Mouse (Mus musculus): ENCODE data around the gene Hsd11b2.

Gene Hsd11b2

DNA sequence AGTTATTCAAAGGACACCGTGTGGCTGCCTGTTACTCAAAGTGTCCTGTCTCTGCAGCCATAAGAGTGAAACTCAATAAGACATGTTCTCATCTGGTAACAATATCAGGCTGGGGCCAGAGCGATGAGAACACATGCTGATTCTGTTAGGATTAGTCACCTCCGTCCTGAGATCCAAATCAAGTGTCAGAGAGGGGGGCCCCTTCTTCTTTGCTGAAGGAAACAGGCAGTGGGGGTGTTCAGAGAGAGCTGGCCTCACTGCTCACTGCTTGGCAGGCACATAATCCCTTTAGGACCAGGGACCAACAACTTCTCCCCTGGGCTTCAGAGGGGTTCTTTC, 34.6 kb upstream of the Hsd11b2 start:
- no peak for DNase-seq (ENCODE audit: low spot score in 2 of 2)

GRCm38 (mm10) chr8:105484392-105484791, 34.2 kb upstream of the Hsd11b2 start:
- peak; percentile 72 to 81 for DNase-seq (ENCODE audit: low spot score in 2 of 2)

GRCm38 (mm10) chr8:105488082-105488481, 30.5 kb upstream of the Hsd11b2 start:
- DNase-seq (ENCODE audit: low spot score in 2 of 2) = no peak

DNA sequence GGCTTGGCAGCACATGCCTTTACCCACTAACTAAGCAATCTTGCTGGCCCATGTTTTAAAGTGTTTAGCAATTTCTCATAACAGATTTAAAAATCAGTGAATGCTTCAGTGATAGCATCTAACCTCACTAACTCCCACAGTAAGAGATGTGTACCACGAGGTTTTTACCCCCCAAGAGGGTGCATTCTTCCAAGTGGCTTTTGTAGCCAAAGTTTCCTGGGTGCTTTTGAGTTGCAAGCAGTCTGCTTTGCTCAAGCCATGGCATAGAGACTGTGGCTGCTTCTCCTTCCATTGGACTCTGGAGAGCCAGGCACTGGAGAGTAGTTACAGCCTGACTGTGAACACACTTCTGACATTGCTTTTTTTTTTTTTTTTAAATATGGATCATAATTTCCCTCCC, 29.3 kb upstream of the Hsd11b2 start:
- DNase-seq (ENCODE audit: low spot score in 2 of 2) = no peak

- DNase-seq (ENCODE audit: low spot score in 2 of 2) = no peak
These were observed 25.1 kb upstream of the Hsd11b2 start for GRCm38 (mm10) chr8:105493495-105493894.

- no peak for DNase-seq (ENCODE audit: low spot score in 2 of 2)
These were observed 24.0 kb upstream of the Hsd11b2 start for GRCm38 (mm10) chr8:105494566-105494965.

DNA sequence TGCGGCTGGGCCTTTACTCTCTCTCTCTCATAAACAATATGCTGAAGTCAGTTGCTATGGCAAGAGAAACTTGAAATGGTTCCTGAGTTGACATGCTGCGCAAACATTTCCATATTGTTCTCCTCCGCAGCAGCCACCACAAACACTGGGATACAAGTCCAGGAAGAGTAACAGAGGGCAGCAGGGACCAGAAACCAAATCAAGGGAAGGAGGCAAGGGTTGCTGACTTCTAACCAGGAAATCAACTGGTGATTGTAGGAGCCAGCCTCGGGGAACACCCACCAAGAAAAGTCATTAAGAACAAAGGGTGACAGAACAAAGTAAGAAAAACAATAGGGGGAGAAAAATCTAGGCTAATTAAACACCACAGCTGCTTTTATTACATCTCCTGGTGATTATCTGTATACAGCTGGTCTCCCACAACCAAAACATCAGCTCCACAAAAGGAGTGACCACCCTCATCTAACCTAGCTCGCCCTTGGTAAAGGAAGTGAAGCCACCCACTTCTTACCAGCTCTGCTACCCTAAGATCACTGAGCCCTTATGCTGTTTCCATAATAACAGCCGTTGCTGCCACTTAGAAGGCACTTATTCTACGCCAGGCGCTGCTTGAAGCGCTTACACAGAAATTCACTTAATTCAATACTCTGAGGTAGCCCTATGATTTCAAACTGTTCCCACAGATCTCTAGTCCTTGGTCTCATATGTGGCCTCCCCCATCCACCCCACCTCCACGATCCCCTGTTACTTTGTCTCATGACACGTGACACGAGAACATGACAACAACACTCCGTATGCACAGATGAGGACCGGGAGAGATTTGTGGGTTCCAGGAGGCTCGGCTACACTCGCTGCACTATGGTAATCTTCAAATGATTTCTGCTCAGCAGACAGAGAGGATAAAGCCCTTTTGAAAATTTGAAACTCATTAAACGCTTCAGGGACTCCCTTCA, 22.9 kb upstream of the Hsd11b2 start:
- DNase-seq (ENCODE audit: low spot score in 2 of 2) = no peak

DNA sequence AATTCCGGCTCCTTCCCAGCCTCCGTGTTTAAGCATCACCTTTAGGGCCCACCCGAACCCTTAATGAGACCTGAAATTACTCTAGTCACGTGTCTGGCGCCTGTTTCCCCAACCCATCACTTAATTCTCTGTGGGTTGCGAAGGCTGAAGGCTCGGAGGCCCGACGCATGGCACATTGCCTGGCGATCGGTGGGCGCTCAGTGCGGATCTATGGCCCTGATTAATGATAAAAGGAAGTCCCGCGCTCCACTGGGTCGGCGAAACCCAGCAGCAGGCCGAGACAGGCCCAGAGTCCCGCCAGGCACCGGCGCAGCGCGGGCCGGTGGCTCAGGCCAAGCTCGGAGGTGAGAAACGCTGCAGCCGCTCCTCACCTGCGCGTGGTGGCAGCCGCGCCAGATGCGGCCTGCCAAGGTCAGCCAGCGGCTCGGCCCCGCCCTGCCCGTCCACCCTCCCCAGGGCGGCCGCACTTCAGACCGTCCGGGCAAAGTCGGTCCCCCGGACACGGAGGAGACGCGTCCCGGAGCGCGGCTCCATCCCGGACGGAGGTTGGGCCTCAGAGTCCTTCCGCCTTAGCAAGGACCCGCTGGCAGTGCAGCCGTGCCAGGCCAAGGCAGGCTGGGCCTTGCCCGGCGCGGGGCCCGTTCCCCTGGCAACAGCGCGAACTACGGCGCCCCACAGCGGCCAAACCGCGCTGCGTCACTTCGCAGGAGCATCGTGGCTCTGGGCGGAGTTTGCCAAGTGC, 21.9 kb upstream of the Hsd11b2 start, which contains the start of gene Zdhhc1:
Gene Zdhhc1, minus strand, starts transcription at position 464 of the 742 bp plus-strand sequence.
- DNase-seq (ENCODE audit: low spot score in 2 of 2) = peak; percentile 84 to 89

DNA sequence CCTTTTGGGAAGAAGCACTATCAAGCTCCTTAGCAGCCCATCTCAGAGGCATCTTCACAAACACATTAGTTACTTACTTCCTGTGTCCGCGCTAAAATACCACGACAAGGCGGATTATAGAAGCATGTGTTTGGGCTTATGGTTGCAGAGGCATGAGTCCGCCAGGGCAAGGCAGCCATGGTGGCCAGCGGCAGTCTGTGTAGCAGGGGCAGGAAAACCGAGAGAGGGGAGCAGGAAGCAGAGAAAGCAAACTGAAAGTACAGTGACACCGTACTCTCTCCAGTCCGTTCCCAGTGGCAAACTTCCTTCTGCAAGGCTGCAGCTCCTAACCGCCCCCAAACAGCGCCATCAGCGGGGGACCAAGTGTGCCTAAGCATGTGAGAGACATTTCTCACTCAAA, 18.8 kb upstream of the Hsd11b2 start:
- no peak for DNase-seq (ENCODE audit: low spot score in 2 of 2)

GRCm38 (mm10) chr8:105504617-105505016, 13.9 kb upstream of the Hsd11b2 start:
- no peak for DNase-seq (ENCODE audit: low spot score in 2 of 2)

DNA sequence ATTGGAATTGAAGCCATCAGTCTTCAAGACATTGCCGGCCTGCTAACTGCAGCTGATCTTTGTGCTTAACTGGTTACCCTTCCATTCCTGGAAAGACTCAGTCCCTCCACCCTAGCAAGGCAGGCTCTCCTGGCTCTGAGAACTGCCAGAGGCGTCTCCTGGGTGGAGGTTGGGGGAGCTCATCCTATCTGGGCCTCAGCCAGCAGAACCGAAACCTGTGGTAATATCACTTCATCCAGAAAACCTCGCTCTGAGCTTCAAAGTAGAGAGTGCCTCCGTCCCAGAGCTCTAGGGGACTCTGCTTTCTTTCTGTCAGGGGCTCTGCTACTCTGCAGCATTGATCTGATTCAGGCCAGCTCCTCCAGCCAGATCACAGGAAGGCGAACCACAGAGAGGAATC, 11.6 kb upstream of the Hsd11b2 start:
- DNase-seq (ENCODE audit: low spot score in 2 of 2) = no peak

- DNase-seq (ENCODE audit: low spot score in 2 of 2) = no peak
These were observed 9.8 kb upstream of the Hsd11b2 start for GRCm38 (mm10) chr8:105508758-105509157.

DNA sequence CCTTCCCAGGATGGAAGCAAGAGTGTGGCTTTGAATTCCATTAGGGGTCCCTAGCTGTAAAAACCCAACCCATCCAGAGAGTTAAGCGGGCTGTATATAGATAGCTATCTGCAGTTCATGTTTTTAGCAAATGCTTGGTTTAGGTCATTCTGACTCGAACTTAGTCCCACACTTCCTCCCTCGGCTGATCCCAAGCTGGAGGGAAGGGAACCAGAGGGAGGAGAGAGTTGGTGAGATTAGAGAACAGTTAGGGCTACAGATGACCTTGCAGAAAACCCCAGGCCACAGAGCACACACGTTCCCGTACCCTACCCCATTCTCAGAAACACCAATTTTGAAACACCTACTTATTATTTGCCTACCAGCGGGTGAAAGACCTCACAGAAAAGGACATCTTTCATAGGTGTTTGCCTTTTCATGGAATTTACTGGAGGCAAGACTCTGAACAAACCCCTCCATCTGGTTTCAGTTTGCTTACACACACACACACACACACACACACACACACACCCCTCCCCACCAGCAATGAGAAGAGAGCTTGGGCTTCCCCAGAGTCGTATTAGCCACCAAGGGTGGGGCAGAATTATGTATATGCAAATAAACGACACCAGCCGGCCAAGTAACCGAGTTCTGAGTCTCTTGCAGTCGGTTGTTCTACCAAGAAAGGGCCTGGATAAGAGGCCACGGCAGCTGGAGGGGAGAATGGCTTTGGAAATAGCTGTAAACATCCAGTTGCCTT, 8.4 kb upstream of the Hsd11b2 start:
- no peak for DNase-seq (ENCODE audit: low spot score in 2 of 2)

DNA sequence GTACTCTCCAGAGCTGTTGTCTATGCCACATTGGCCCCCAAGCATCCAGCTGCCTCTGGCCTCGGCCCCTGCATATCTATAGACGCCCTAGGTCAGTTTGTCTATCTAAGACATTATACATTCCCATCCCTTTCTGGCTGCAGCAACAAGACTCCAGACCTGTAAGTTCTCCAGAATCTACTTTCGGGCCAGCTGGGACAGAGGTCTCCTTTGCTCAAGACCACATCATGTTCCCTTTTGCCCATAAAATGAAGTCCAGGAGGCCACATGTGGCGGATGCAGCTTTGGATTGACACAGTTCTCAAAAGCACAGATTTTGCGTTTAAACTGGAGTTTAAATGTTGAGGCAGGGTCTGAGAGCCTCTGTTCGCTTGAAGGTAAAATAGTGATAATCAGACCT, 4.4 kb upstream of the Hsd11b2 start:
- DNase-seq (ENCODE audit: low spot score in 2 of 2) = no peak

GRCm38 (mm10) chr8:105514656-105515055, 3.9 kb upstream of the Hsd11b2 start:
- peak in 1 of 2 experiments; percentile 64 for DNase-seq (ENCODE audit: low spot score in 2 of 2)

- peak; percentile 55 to 77 for DNase-seq (ENCODE audit: low spot score in 2 of 2)
These were observed 2.4 kb upstream of the Hsd11b2 start for GRCm38 (mm10) chr8:105516018-105516645.

DNA sequence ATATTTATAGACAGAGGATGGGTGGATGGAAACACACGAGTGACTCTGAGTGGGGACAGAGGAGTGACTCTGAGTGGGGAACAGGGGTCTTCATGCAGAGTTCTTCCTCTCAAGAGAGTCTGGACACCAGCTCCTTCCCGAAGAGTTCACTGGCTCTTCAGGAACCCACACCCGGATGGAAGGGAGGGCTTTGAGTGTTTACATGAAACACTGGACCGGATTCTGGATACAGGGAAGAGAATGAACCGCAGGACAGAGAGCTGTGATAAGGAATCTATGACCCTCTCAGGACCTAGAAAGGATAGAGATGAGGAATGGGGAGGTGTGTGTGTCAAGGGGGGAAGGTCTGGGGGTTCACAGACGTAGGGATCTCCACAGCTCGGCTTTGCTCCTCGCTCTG, 1.2 kb upstream of the Hsd11b2 start:
- DNase-seq (ENCODE audit: low spot score in 2 of 2) = no peak

GRCm38 (mm10) chr8:105519591-105519990, 1.0 kb downstream of the Hsd11b2 start:
- DNase-seq (ENCODE audit: low spot score in 2 of 2) = no peak

DNA sequence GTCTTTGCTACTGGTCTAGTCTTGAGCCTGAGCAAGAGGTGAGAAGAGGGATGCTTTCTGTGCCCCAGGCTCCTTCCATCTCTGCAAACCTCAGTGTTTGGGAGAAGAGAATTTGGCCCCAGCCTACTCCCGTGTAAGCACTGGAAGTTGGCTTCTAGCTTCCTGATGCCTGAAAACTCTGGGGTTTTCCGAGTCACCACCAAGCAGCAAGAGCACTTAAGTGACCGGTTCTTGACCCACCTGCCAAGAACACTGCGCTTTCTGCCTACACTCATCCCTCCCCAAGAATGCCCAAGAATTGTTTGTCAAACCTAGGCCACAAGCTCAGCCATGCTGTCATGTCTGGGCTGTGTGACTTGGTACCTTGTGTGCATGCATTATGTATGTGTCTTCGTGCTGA, 2.0 kb downstream of the Hsd11b2 start:
- no peak for DNase-seq (ENCODE audit: low spot score in 2 of 2)

- DNase-seq (ENCODE audit: low spot score in 2 of 2) = no peak
These were observed 2.5 kb downstream of the Hsd11b2 start for GRCm38 (mm10) chr8:105521061-105521460.

GRCm38 (mm10) chr8:105521995-105522769, 3.6 kb downstream of the Hsd11b2 start:
- no peak for DNase-seq (ENCODE audit: low spot score in 2 of 2)

All from urinary bladder, postnatal 4 days (tissue).